Mouse (Mus musculus): ENCODE measurements around the gene Tsr3.

- TF ChIP-seq CTCF (IDR thresholded peaks at IDR 0.05; ENCODE audit: control insufficient read depth, insufficient read depth, insufficient replicate concordance, low read depth, low read length) = no peak
- no peak for TF ChIP-seq POLR2A (IDR thresholded peaks at IDR 0.05; ENCODE audit: control insufficient read depth, low read depth, low read length)
Observed at GRCm38 (mm10) chr17:25243131-25243780, 3.3 kb downstream of the Tsr3 start.
